Mouse (Mus musculus): ENCODE measurements around the gene Haus7. TPM values are rescaled to one million over a fixed set of nuclear protein-coding genes. Genes with fewer than 3 reads are reported as not detected.

The Haus7 gene
- polyA plus RNA-seq, 1 experiment = 42.6 TPM

GRCm38 (mm10) chrX:73482643-73483483 is 24.0 kb upstream of the Haus7 start:
- H3K36me3 ChIP-seq (ENCODE audit: control insufficient read depth, insufficient read depth) = peaks cover 12% of the 10 kb centered on the region
- H3K27me3 ChIP-seq (ENCODE audit: control insufficient read depth, insufficient read depth, insufficient read length) = no peaks in the 10 kb centered on the region
- H3K4me3 ChIP-seq (ENCODE audit: insufficient read depth, poor library complexity, severe bottlenecking) = peak overlapping the region; percentile 41
- peaks cover 34% of the 10 kb centered on the region for H3K79me3 ChIP-seq (ENCODE audit: low read depth)
- no peak overlapping the region for H3ac ChIP-seq (ENCODE audit: control insufficient read depth, insufficient read length, low read depth)
- peaks cover 50% of the 10 kb centered on the region for H3K79me2 ChIP-seq (ENCODE audit: control insufficient read depth, insufficient read depth)
- TF ChIP-seq MYOD1 (IDR thresholded peaks at IDR 0.05; ENCODE audit: control insufficient read depth, insufficient read length, low read depth) = no peak
- no peak for TF ChIP-seq CTCF (IDR thresholded peaks at IDR 0.05; ENCODE audit: control insufficient read depth, insufficient read depth, insufficient read length)
- TF ChIP-seq MYOG (IDR thresholded peaks at IDR 0.05; ENCODE audit: control insufficient read depth, extremely low read depth, insufficient read length) = no peak
- no peak for TF ChIP-seq FOSL1 (IDR thresholded peaks at IDR 0.05; ENCODE audit: insufficient read depth, low read length, poor library complexity, severe bottlenecking)
- TF ChIP-seq CEBPB (IDR thresholded peaks at IDR 0.05; ENCODE audit: low read depth) = no peak
- no peak for TF ChIP-seq MAX (IDR thresholded peaks at IDR 0.05)
- TF ChIP-seq USF1 (IDR thresholded peaks at IDR 0.05; ENCODE audit: low read depth) = no peak

GRCm38 (mm10) chrX:73480334-73480733 is 21.5 kb upstream of the Haus7 start:
- TF ChIP-seq MAX (IDR thresholded peaks at IDR 0.05) (no peak), CTCF (IDR thresholded peaks at IDR 0.05; ENCODE audit: control insufficient read depth, insufficient read depth, insufficient read length) (no peak), CEBPB (IDR thresholded peaks at IDR 0.05; ENCODE audit: low read depth) (no peak), USF1 (IDR thresholded peaks at IDR 0.05; ENCODE audit: low read depth) (no peak), FOSL1 (IDR thresholded peaks at IDR 0.05; ENCODE audit: insufficient read depth, low read length, poor library complexity, severe bottlenecking) (no peak)
- Histone ChIP-seq H3K79me2 (ENCODE audit: control insufficient read depth, insufficient read depth) (peaks cover 25% of the 10 kb centered on the region), H3K4me3 (ENCODE audit: insufficient read depth, poor library complexity, severe bottlenecking) (no peak overlapping the region), H3K79me3 (ENCODE audit: low read depth) (peaks cover 18% of the 10 kb centered on the region), H3K27me3 (ENCODE audit: control insufficient read depth, insufficient read depth, insufficient read length) (no peaks in the 10 kb centered on the region), H3K36me3 (ENCODE audit: control insufficient read depth, insufficient read depth) (no peaks in the 10 kb centered on the region), H3ac (ENCODE audit: control insufficient read depth, insufficient read length, low read depth) (no peak overlapping the region)

- Histone ChIP-seq H3K36me3 (ENCODE audit: control insufficient read depth, insufficient read depth) (no peaks in the 10 kb centered on the region), H3K79me2 (ENCODE audit: control insufficient read depth, insufficient read depth) (peaks cover 18% of the 10 kb centered on the region), H3K4me3 (ENCODE audit: insufficient read depth, poor library complexity, severe bottlenecking) (no peak overlapping the region), H3K27me3 (ENCODE audit: control insufficient read depth, insufficient read depth, insufficient read length) (no peaks in the 10 kb centered on the region), H3ac (ENCODE audit: control insufficient read depth, insufficient read length, low read depth) (no peak overlapping the region), H3K79me3 (ENCODE audit: low read depth) (peaks cover 12% of the 10 kb centered on the region)
- TF ChIP-seq CTCF (IDR thresholded peaks at IDR 0.05; ENCODE audit: control insufficient read depth, insufficient read depth, insufficient read length) = no peak
- TF ChIP-seq CEBPB (IDR thresholded peaks at IDR 0.05; ENCODE audit: low read depth) = no peak
- TF ChIP-seq MYOD1 (IDR thresholded peaks at IDR 0.05; ENCODE audit: control insufficient read depth, insufficient read length, low read depth) = peak; percentile 68
- TF ChIP-seq FOSL1 (IDR thresholded peaks at IDR 0.05; ENCODE audit: insufficient read depth, low read length, poor library complexity, severe bottlenecking) = no peak
- TF ChIP-seq USF1 (IDR thresholded peaks at IDR 0.05; ENCODE audit: low read depth) = no peak
These were observed 20.8 kb upstream of the Haus7 start for GRCm38 (mm10) chrX:73479656-73480055.

GRCm38 (mm10) chrX:73477500-73477899 is 18.7 kb upstream of the Haus7 start:
- TF ChIP-seq CTCF (IDR thresholded peaks at IDR 0.05; ENCODE audit: control insufficient read depth, insufficient read depth, insufficient read length) (no peak), MAX (IDR thresholded peaks at IDR 0.05) (no peak), MYOD1 (IDR thresholded peaks at IDR 0.05; ENCODE audit: control insufficient read depth, insufficient read length, low read depth) (no peak), USF1 (IDR thresholded peaks at IDR 0.05; ENCODE audit: low read depth) (no peak), FOSL1 (IDR thresholded peaks at IDR 0.05; ENCODE audit: insufficient read depth, low read length, poor library complexity, severe bottlenecking) (no peak), CEBPB (IDR thresholded peaks at IDR 0.05; ENCODE audit: low read depth) (no peak), MYOG (IDR thresholded peaks at IDR 0.05; ENCODE audit: control insufficient read depth, extremely low read depth, insufficient read length) (no peak)
- no peak overlapping the region for H3ac ChIP-seq (ENCODE audit: control insufficient read depth, insufficient read length, low read depth)
- no peaks in the 10 kb centered on the region for H3K36me3 ChIP-seq (ENCODE audit: control insufficient read depth, insufficient read depth)
- no peaks in the 10 kb centered on the region for H3K79me3 ChIP-seq (ENCODE audit: low read depth)
- H3K4me3 ChIP-seq (ENCODE audit: insufficient read depth, poor library complexity, severe bottlenecking) = no peak overlapping the region
- no peaks in the 10 kb centered on the region for H3K79me2 ChIP-seq (ENCODE audit: control insufficient read depth, insufficient read depth)
- H3K27me3 ChIP-seq (ENCODE audit: control insufficient read depth, insufficient read depth, insufficient read length) = no peaks in the 10 kb centered on the region

GRCm38 (mm10) chrX:73476621-73477020 is 17.8 kb upstream of the Haus7 start:
- no peaks in the 10 kb centered on the region for H3K27me3 ChIP-seq (ENCODE audit: control insufficient read depth, insufficient read depth, insufficient read length)
- H3K36me3 ChIP-seq (ENCODE audit: control insufficient read depth, insufficient read depth) = no peaks in the 10 kb centered on the region
- no peaks in the 10 kb centered on the region for H3K79me2 ChIP-seq (ENCODE audit: control insufficient read depth, insufficient read depth)
- TF ChIP-seq MYOG (IDR thresholded peaks at IDR 0.05; ENCODE audit: control insufficient read depth, extremely low read depth, insufficient read length) (no peak), USF1 (IDR thresholded peaks at IDR 0.05; ENCODE audit: low read depth) (no peak), MYOD1 (IDR thresholded peaks at IDR 0.05; ENCODE audit: control insufficient read depth, insufficient read length, low read depth) (no peak)
- H3K79me3 ChIP-seq (ENCODE audit: low read depth) = no peaks in the 10 kb centered on the region
- H3ac ChIP-seq (ENCODE audit: control insufficient read depth, insufficient read length, low read depth) = no peak overlapping the region
- H3K4me3 ChIP-seq (ENCODE audit: insufficient read depth, poor library complexity, severe bottlenecking) = no peak overlapping the region

Measured in C2C12 (cell line).